Mouse (Mus musculus): Measurements from ENCODE around the gene Ccl17.

DNA sequence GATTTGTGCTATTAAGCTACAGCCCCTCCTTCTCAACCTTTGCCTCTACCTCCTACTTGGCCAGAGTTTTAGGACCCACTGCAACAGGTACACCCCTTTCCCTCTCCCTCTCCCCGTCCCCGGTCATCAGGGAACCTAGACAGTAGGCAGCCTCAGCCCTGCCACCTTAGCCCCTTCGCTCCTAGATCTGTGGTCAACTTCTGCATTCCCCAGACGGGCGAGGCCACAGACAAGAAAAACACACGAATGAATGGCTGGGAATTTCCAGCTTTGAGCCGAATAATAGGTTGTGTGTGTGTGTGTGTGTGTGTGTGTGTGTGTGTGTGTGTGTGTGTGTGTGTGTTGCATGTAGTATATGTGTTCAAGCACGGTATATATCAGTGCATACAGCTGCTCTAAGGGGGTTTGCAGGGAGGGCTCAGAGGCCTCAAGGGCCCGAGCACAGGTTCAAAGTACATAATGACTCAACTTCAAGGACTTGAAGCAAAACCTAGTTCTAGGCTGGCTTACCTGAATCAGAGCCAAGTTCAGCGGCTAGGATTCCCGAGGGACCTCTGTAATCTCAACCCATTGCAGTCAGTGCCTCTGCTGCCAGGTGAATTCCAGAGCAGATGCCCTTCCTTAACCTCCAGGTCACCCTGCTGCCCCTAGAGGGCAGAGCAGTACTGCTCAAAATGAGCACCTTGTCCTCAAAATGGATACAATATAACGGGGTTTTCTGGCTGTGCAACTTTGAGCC is 24.8 kb upstream of the Ccl17 start:
- TF ChIP-seq CTCF (IDR thresholded peaks at IDR 0.05; ENCODE audit: low read depth) = peak; percentile 87
- 0 out of 2 replicates have a peak, but pooled peaks have one; percentile 30 for TF ChIP-seq EP300 (IDR thresholded peaks at IDR 0.05; ENCODE audit: low read depth)

All from liver, postnatal 0 days (tissue).